Mouse (Mus musculus): ENCODE measurements at regions not wholly inside any gene's neighbourhood (a gene's known extent, or its start where the extent isn't known, plus 50 kb on each side); places are given as distances from the start of the nearest gene placed in this dataset.

- no peak overlapping the region for H3K27ac ChIP-seq
- DNase-seq (ENCODE audit: low spot score): peak; percentile 69
- no peak overlapping the region for H3K4me3 ChIP-seq
- peaks cover 84% of the 10 kb centered on the region for H3K27me3 ChIP-seq (ENCODE audit: insufficient read depth, poor library complexity, severe bottlenecking)
- no peaks in the 10 kb centered on the region for H3K9me3 ChIP-seq
- 13% methylated on average over 1 of the region's 1 CpGs for WGBS
- peaks cover 8% of the 10 kb centered on the region for H3K4me1 ChIP-seq (replicated peaks)
- no peaks in the 10 kb centered on the region for H3K36me3 ChIP-seq
Measured at GRCm38 (mm10) chr8:8037929-8038328, 623.1 kb downstream of the Efnb2 start.

GRCm38 (mm10) chr8:8011151-8011550 is 649.9 kb downstream of the Efnb2 start:
- H3K4me3 ChIP-seq: no peak overlapping the region
- H3K9me3 ChIP-seq: no peaks in the 10 kb centered on the region
- H3K27ac ChIP-seq: no peak overlapping the region
- WGBS: 81% methylated on average over 4 of the region's 4 CpGs
- DNase-seq (ENCODE audit: low spot score): no peak
- no peaks in the 10 kb centered on the region for H3K36me3 ChIP-seq
- H3K4me1 ChIP-seq (replicated peaks): no peaks in the 10 kb centered on the region
- H3K27me3 ChIP-seq (ENCODE audit: insufficient read depth, poor library complexity, severe bottlenecking): no peaks in the 10 kb centered on the region

- Histone ChIP-seq H3K4me1 (replicated peaks) (no peaks in the 10 kb centered on the region), H3K36me3 (no peaks in the 10 kb centered on the region), H3K4me3 (no peak overlapping the region), H3K27ac (no peak overlapping the region), H3K9me3 (no peaks in the 10 kb centered on the region), H3K27me3 (ENCODE audit: insufficient read depth, poor library complexity, severe bottlenecking) (no peaks in the 10 kb centered on the region)
- WGBS: 62% methylated on average over 2 of the region's 2 CpGs
- no peak for DNase-seq (ENCODE audit: low spot score)
Measured at GRCm38 (mm10) chr8:7994905-7995304, 666.1 kb downstream of the Efnb2 start.

- no peaks in the 10 kb centered on the region for H3K4me1 ChIP-seq (replicated peaks)
- H3K27me3 ChIP-seq (ENCODE audit: insufficient read depth, poor library complexity, severe bottlenecking): no peaks in the 10 kb centered on the region
- DNase-seq (ENCODE audit: low spot score): no peak
- 93% methylated on average over 3 of the region's 3 CpGs for WGBS
- no peaks in the 10 kb centered on the region for H3K9me3 ChIP-seq
- no peaks in the 10 kb centered on the region for H3K36me3 ChIP-seq
- H3K27ac ChIP-seq: no peak overlapping the region
- H3K4me3 ChIP-seq: no peak overlapping the region
Measured at GRCm38 (mm10) chr8:7988820-7989219, 672.2 kb downstream of the Efnb2 start.

- DNase-seq (ENCODE audit: low spot score): peak; percentile 6
- no peaks in the 10 kb centered on the region for H3K36me3 ChIP-seq
- H3K27me3 ChIP-seq (ENCODE audit: insufficient read depth, poor library complexity, severe bottlenecking): no peaks in the 10 kb centered on the region
- H3K4me1 ChIP-seq (replicated peaks): no peaks in the 10 kb centered on the region
- no peak overlapping the region for H3K27ac ChIP-seq
- H3K4me3 ChIP-seq: no peak overlapping the region
- WGBS: 73% methylated on average over 6 of the region's 6 CpGs
- no peaks in the 10 kb centered on the region for H3K9me3 ChIP-seq
Measured at GRCm38 (mm10) chr8:7977020-7977419, 684.0 kb downstream of the Efnb2 start.

- 91% methylated on average over 4 of the region's 4 CpGs for WGBS
- Histone ChIP-seq H3K27me3 (ENCODE audit: insufficient read depth, poor library complexity, severe bottlenecking) (no peaks in the 10 kb centered on the region), H3K4me1 (replicated peaks) (no peaks in the 10 kb centered on the region), H3K4me3 (no peak overlapping the region), H3K27ac (no peak overlapping the region), H3K36me3 (no peaks in the 10 kb centered on the region), H3K9me3 (no peaks in the 10 kb centered on the region)
- DNase-seq (ENCODE audit: low spot score): no peak
Measured at GRCm38 (mm10) chr8:7973791-7974190, 687.3 kb downstream of the Efnb2 start.

GRCm38 (mm10) chr8:7964276-7964675 is 696.8 kb downstream of the Efnb2 start:
- H3K4me3 ChIP-seq: no peak overlapping the region
- WGBS: 85% methylated on average over 2 of the region's 2 CpGs
- H3K9me3 ChIP-seq: no peaks in the 10 kb centered on the region
- no peaks in the 10 kb centered on the region for H3K4me1 ChIP-seq (replicated peaks)
- no peaks in the 10 kb centered on the region for H3K27me3 ChIP-seq (ENCODE audit: insufficient read depth, poor library complexity, severe bottlenecking)
- no peak for DNase-seq (ENCODE audit: low spot score)
- H3K36me3 ChIP-seq: no peaks in the 10 kb centered on the region
- H3K27ac ChIP-seq: no peak overlapping the region

- no peak overlapping the region for H3K4me3 ChIP-seq
- no peaks in the 10 kb centered on the region for H3K27me3 ChIP-seq (ENCODE audit: insufficient read depth, poor library complexity, severe bottlenecking)
- no peaks in the 10 kb centered on the region for H3K36me3 ChIP-seq
- no peak overlapping the region for H3K27ac ChIP-seq
- H3K9me3 ChIP-seq: no peaks in the 10 kb centered on the region
- no peaks in the 10 kb centered on the region for H3K4me1 ChIP-seq (replicated peaks)
- no peak for DNase-seq (ENCODE audit: low spot score)
Measured at GRCm38 (mm10) chr8:7956745-7957144, 704.3 kb downstream of the Efnb2 start.

GRCm38 (mm10) chr8:7954851-7955250 is 706.2 kb downstream of the Efnb2 start:
- no peaks in the 10 kb centered on the region for H3K36me3 ChIP-seq
- H3K9me3 ChIP-seq: no peaks in the 10 kb centered on the region
- no peaks in the 10 kb centered on the region for H3K27me3 ChIP-seq (ENCODE audit: insufficient read depth, poor library complexity, severe bottlenecking)
- H3K4me1 ChIP-seq (replicated peaks): no peaks in the 10 kb centered on the region
- H3K27ac ChIP-seq: no peak overlapping the region
- 91% methylated on average over 3 of the region's 3 CpGs for WGBS
- H3K4me3 ChIP-seq: no peak overlapping the region
- DNase-seq (ENCODE audit: low spot score): no peak

GRCm38 (mm10) chr8:7945966-7946775 is 714.9 kb downstream of the Efnb2 start:
- H3K9me3 ChIP-seq: no peaks in the 10 kb centered on the region
- 89% methylated on average over 10 of the region's 10 CpGs for WGBS
- no peaks in the 10 kb centered on the region for H3K36me3 ChIP-seq
- no peaks in the 10 kb centered on the region for H3K4me1 ChIP-seq (replicated peaks)
- H3K4me3 ChIP-seq: no peak overlapping the region
- no peaks in the 10 kb centered on the region for H3K27me3 ChIP-seq (ENCODE audit: insufficient read depth, poor library complexity, severe bottlenecking)
- no peak overlapping the region for H3K27ac ChIP-seq
- no peak for DNase-seq (ENCODE audit: low spot score)

- Histone ChIP-seq H3K4me3 (no peak overlapping the region), H3K27me3 (ENCODE audit: insufficient read depth, poor library complexity, severe bottlenecking) (no peaks in the 10 kb centered on the region), H3K27ac (no peak overlapping the region), H3K9me3 (no peaks in the 10 kb centered on the region), H3K36me3 (no peaks in the 10 kb centered on the region), H3K4me1 (replicated peaks) (no peaks in the 10 kb centered on the region)
- WGBS: 92% methylated on average over 2 of the region's 2 CpGs
- no peak for DNase-seq (ENCODE audit: low spot score)
Measured at GRCm38 (mm10) chr8:7936596-7936995, 724.4 kb downstream of the Efnb2 start.

- DNase-seq (ENCODE audit: low spot score): no peak
- Histone ChIP-seq H3K36me3 (no peaks in the 10 kb centered on the region), H3K4me1 (replicated peaks) (no peaks in the 10 kb centered on the region), H3K4me3 (no peak overlapping the region), H3K9me3 (no peaks in the 10 kb centered on the region), H3K27me3 (ENCODE audit: insufficient read depth, poor library complexity, severe bottlenecking) (no peaks in the 10 kb centered on the region), H3K27ac (no peak overlapping the region)
- 81% methylated on average over 8 of the region's 8 CpGs for WGBS
Measured at GRCm38 (mm10) chr8:7919416-7919815, 741.6 kb downstream of the Efnb2 start.

- Histone ChIP-seq H3K4me3 (no peak overlapping the region), H3K9me3 (no peaks in the 10 kb centered on the region), H3K27me3 (ENCODE audit: insufficient read depth, poor library complexity, severe bottlenecking) (no peaks in the 10 kb centered on the region), H3K36me3 (no peaks in the 10 kb centered on the region), H3K27ac (no peak overlapping the region), H3K4me1 (replicated peaks) (no peaks in the 10 kb centered on the region)
- 83% methylated on average over 3 of the region's 3 CpGs for WGBS
- no peak for DNase-seq (ENCODE audit: low spot score)
Measured at GRCm38 (mm10) chr8:7894338-7894737, 766.7 kb downstream of the Efnb2 start.

GRCm38 (mm10) chr8:7853169-7853568 is 807.9 kb downstream of the Efnb2 start:
- Histone ChIP-seq H3K4me3 (no peak overlapping the region), H3K9me3 (no peaks in the 10 kb centered on the region), H3K4me1 (replicated peaks) (no peaks in the 10 kb centered on the region), H3K27ac (no peak overlapping the region), H3K27me3 (ENCODE audit: insufficient read depth, poor library complexity, severe bottlenecking) (no peaks in the 10 kb centered on the region), H3K36me3 (no peaks in the 10 kb centered on the region)
- DNase-seq (ENCODE audit: low spot score): no peak
- 95% methylated on average over 1 of the region's 1 CpGs for WGBS

Measured in hindbrain, embryonic 10.5 days (tissue).